Mouse (Mus musculus) cerebellum, adult (tissue): ENCODE measurements around the gene Taf6.
"Not testable (repeated sequence)": the region's sequence is repeated elsewhere in the genome, so short reads cannot be mapped to it uniquely, and the experiment has no call there.

Source experiments
- ATAC-seq: cut with Nextera tagmentation; 2 replicates; pipeline ENCODE4 v1.9.2; 2017; ENCODE audit warnings: mild to moderate bottlenecking, moderate library complexity, mixed read lengths; ENCODE audit not compliant: insufficient number of reproducible peaks, low FRiP score, low TSS enrichment

The Taf6 gene

GRCm38 (mm10) chr5:138186950-138187638, at the start of gene Taf6, which contains the start of gene Cnpy4:
Taf6 (minus strand) TSS chr5:138187451.
Cnpy4 (plus strand) TSS chr5:138187485.
- ATAC-seq, result peak; percentile 70; the same call in 1 of the 2 replicates

GRCm38 (mm10) chr5:138234224-138234623, 47.0 kb upstream of the Taf6 start:
- ATAC-seq, result no peak

GRCm38 (mm10) chr5:138233778-138234177, 46.5 kb upstream of the Taf6 start:
- ATAC-seq, result no peak

- ATAC-seq, result no peak
These were observed 42.3 kb upstream of the Taf6 start for GRCm38 (mm10) chr5:138229511-138229910.

GRCm38 (mm10) chr5:138228026-138228425, 40.8 kb upstream of the Taf6 start:
- no peak for ATAC-seq

- ATAC-seq, result no peak
These were observed 40.1 kb upstream of the Taf6 start for GRCm38 (mm10) chr5:138227367-138227766.

GRCm38 (mm10) chr5:138226491-138226890, 39.2 kb upstream of the Taf6 start:
- no peak for ATAC-seq

- no peak for ATAC-seq
These were observed 38.4 kb upstream of the Taf6 start, which contains the start of gene Nxpe5 for GRCm38 (mm10) chr5:138225700-138226099. Nxpe5 (plus strand) TSS chr5:138225898.

- no peak for ATAC-seq
These were observed 36.0 kb upstream of the Taf6 start for GRCm38 (mm10) chr5:138223287-138223686.

- ATAC-seq, result no peak
These were observed 34.9 kb upstream of the Taf6 start for GRCm38 (mm10) chr5:138222111-138222510.

- ATAC-seq, result no peak
These were observed 32.6 kb upstream of the Taf6 start for GRCm38 (mm10) chr5:138219864-138220263.

- not testable (repeated sequence) for ATAC-seq
These were observed 29.4 kb upstream of the Taf6 start for GRCm38 (mm10) chr5:138216632-138217031.

- no peak for ATAC-seq
These were observed 20.6 kb upstream of the Taf6 start for GRCm38 (mm10) chr5:138207873-138208272.

- ATAC-seq, result no peak
These were observed 20.0 kb upstream of the Taf6 start for GRCm38 (mm10) chr5:138207253-138207652.

- no peak for ATAC-seq
These were observed 14.8 kb upstream of the Taf6 start for GRCm38 (mm10) chr5:138202086-138202485.

- ATAC-seq, result no peak
These were observed 12.3 kb upstream of the Taf6 start for GRCm38 (mm10) chr5:138199576-138199975.

- ATAC-seq, result no peak
These were observed 8.2 kb upstream of the Taf6 start for GRCm38 (mm10) chr5:138195463-138195862.

GRCm38 (mm10) chr5:138194755-138195345, 7.6 kb upstream of the Taf6 start:
- peak; percentile 47; the same call in 1 of the 2 replicates for ATAC-seq

GRCm38 (mm10) chr5:138193771-138194727, 6.8 kb upstream of the Taf6 start, which contains the start of gene Mblac1:
Mblac1 (plus strand) TSS chr5:138194314.
- peak; percentile 85 for ATAC-seq

GRCm38 (mm10) chr5:138187661-138188306, 533 bp upstream of the Taf6 start:
- peak; percentile 90 for ATAC-seq
